ENCODE assay signal across 8 mouse cellular contexts in the genomic region with DNA sequence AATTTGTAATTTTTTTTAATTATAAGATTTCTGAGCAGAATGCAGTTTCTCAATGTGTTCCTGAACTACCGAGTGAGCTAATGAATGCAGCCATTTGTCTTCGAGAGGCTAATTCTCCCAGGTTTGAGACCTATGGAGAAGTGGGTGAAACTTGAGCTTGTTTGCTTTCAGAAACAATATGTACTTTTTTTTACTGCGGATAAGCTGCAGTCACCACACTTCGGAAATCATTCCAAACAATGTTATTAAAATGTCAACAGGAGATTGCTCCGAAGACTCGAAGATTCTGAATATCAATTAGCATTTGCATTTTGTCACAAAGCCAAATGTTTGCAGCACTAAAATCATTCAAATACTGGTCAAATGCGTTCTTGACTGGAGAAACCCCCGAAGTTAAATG. TPM values are rescaled to one million over a fixed set of nuclear protein-coding genes. Genes with fewer than 3 reads are reported as not detected.
DNase-seq lines count a peak whose midpoint lies in the region; ATAC-seq and TF ChIP-seq lines count a peak whose summit lies in the region.

No protein-coding gene starts in this region.

- no peaks in the 10 kb centered on the region for H3K36me3 ChIP-seq in kidney, embryonic 14.5 days (ENCODE audit: control insufficient read depth, insufficient read depth, low read length)
- H3K36me3 ChIP-seq in embryonic facial prominence, embryonic 14.5 days (ENCODE audit: control insufficient read depth, insufficient read depth, low read length) = no peaks in the 10 kb centered on the region
- no peaks in the 10 kb centered on the region for H3K36me3 ChIP-seq in intestine, embryonic 15.5 days
- no peaks in the 10 kb centered on the region for H3K36me3 ChIP-seq in myocyte (ENCODE audit: control insufficient read depth, insufficient read depth)

- no peak for ATAC-seq in kidney, embryonic 14.5 days (ENCODE audit: low FRiP score, low TSS enrichment)
- no peak for ATAC-seq in embryonic facial prominence, embryonic 14.5 days (ENCODE audit: low read depth)
- ATAC-seq in intestine, embryonic 15.5 days = no peak

- peak overlapping the region; percentile 99; the same call in 1 of the 2 replicates for H3K27ac ChIP-seq in kidney, embryonic 14.5 days (ENCODE audit: low read depth, low read length)
- peak overlapping the region; percentile 100 for H3K27ac ChIP-seq in embryonic facial prominence, embryonic 14.5 days (replicated peaks; ENCODE audit: low read depth, low read length)
- no peak overlapping the region for H3K27ac ChIP-seq in intestine, embryonic 15.5 days

- no peaks in the 10 kb centered on the region for H3K9me3 ChIP-seq in kidney, embryonic 14.5 days (ENCODE audit: control insufficient read depth, low read length)
- no peaks in the 10 kb centered on the region for H3K9me3 ChIP-seq in embryonic facial prominence, embryonic 14.5 days (ENCODE audit: control insufficient read depth, low read length)
- no peaks in the 10 kb centered on the region for H3K9me3 ChIP-seq in intestine, embryonic 15.5 days

- peak overlapping the region; percentile 76 for H3K4me2 ChIP-seq in kidney, embryonic 14.5 days (replicated peaks; ENCODE audit: low read depth, low read length)
- H3K4me2 ChIP-seq in embryonic facial prominence, embryonic 14.5 days (ENCODE audit: low read depth, low read length) = peak overlapping the region; percentile 83
- H3K4me2 ChIP-seq in intestine, embryonic 15.5 days (replicated peaks) = peak overlapping the region; percentile 77
- peak overlapping the region; percentile 62 for H3K4me2 ChIP-seq in myocyte (ENCODE audit: low read depth)

- peak overlapping the region; percentile 97; the same call in 1 of the 2 replicates for H3K9ac ChIP-seq in kidney, embryonic 14.5 days (ENCODE audit: low read depth, low read length)
- H3K9ac ChIP-seq in embryonic facial prominence, embryonic 14.5 days (ENCODE audit: low read depth, low read length) = peak overlapping the region; percentile 99; the same call in 1 of the 2 replicates
- H3K9ac ChIP-seq in intestine, embryonic 15.5 days = no peak overlapping the region

- peaks cover 21% of the 10 kb centered on the region for H3K79me2 ChIP-seq in myocyte (ENCODE audit: control insufficient read depth, insufficient read depth)

- WGBS in kidney, embryonic 14.5 days = 3% methylated on average over 8 of the region's 8 CpGs
- 4% methylated on average over 8 of the region's 8 CpGs for WGBS in embryonic facial prominence, embryonic 14.5 days
- WGBS in intestine, embryonic 15.5 days = 9% methylated on average over 8 of the region's 8 CpGs

- peaks cover 4% of the 10 kb centered on the region; the same call in 1 of the 2 replicates for H3K4me1 ChIP-seq in kidney, embryonic 14.5 days (ENCODE audit: control insufficient read depth, insufficient read depth, low read length)
- peaks cover 17% of the 10 kb centered on the region for H3K4me1 ChIP-seq in embryonic facial prominence, embryonic 14.5 days (ENCODE audit: control insufficient read depth, insufficient read depth, low read length)
- peaks cover 4% of the 10 kb centered on the region; the same call in 1 of the 2 replicates for H3K4me1 ChIP-seq in intestine, embryonic 15.5 days (replicated peaks)

- no peak overlapping the region for H3ac ChIP-seq in myocyte (ENCODE audit: control insufficient read depth, insufficient read length)

- no peaks in the 10 kb centered on the region for H3K27me3 ChIP-seq in kidney, embryonic 14.5 days (ENCODE audit: control insufficient read depth, insufficient read depth, low read length)
- no peaks in the 10 kb centered on the region for H3K27me3 ChIP-seq in embryonic facial prominence, embryonic 14.5 days (replicated peaks; ENCODE audit: control insufficient read depth, insufficient read depth, low read length)
- H3K27me3 ChIP-seq in intestine, embryonic 15.5 days (replicated peaks) = no peaks in the 10 kb centered on the region
- no peaks in the 10 kb centered on the region for H3K27me3 ChIP-seq in myocyte (ENCODE audit: control insufficient read depth, insufficient read depth, insufficient read length)

- no peak for DNase-seq in kidney, postnatal 14 days
- DNase-seq in embryonic facial prominence, embryonic 14.5 days (ENCODE audit: low spot score) = no peak
- DNase-seq in cerebellum, postnatal 14 days = no peak
- no peak for DNase-seq in cerebellum, postnatal 10 days
- DNase-seq in spleen, postnatal 10 days (ENCODE audit: low spot score in 2 of 2) = no peak

- peak overlapping the region; percentile 84 for H3K4me3 ChIP-seq in kidney, embryonic 14.5 days (ENCODE audit: low read length)
- peak overlapping the region; percentile 97 for H3K4me3 ChIP-seq in embryonic facial prominence, embryonic 14.5 days (ENCODE audit: low read depth, low read length)
- H3K4me3 ChIP-seq in intestine, embryonic 15.5 days (replicated peaks) = peak overlapping the region; percentile 79
- H3K4me3 ChIP-seq in myocyte = peak overlapping the region; percentile 85

- no peak for TF ChIP-seq POLR2A in myocyte (IDR thresholded peaks at IDR 0.05; ENCODE audit: insufficient read length, low read depth)

TF ChIP-seq in myocyte, 11 proteins besides CTCF, POLR2A, EP300 and RAD21:
- TF ChIP-seq MYOD1 (IDR thresholded peaks at IDR 0.05; ENCODE audit: control insufficient read depth in 1 of 3, insufficient read length in 2 of 3, low read depth in 2 of 3) = no peak
- TF ChIP-seq USF1 (IDR thresholded peaks at IDR 0.05; ENCODE audit: low read depth) = no peak
- TF ChIP-seq MAX (IDR thresholded peaks at IDR 0.05; ENCODE audit: low read depth) = no peak
- no peak for TF ChIP-seq CEBPB (IDR thresholded peaks at IDR 0.05; ENCODE audit: insufficient read depth, poor library complexity, severe bottlenecking)

RNA-seq across cellular contexts. Expression of gene Adgrl2, which starts 0.7 kb away (rescaled TPM):
- polyA plus RNA-seq in kidney, embryonic 14.5 days (2014; fragmentation: Nextera tagmentation; extraction: Ambion mirVana) = 85.3 and 105 TPM in 2 replicates
- polyA plus RNA-seq in embryonic facial prominence, embryonic 14.5 days (2014; fragmentation: Nextera tagmentation; extraction: Ambion mirVana) = 80.2 and 91.6 TPM in 2 replicates
- 38.6 and 38.9 TPM in 2 replicates for polyA plus RNA-seq in intestine, embryonic 15.5 days (2015; fragmentation: Nextera tagmentation; extraction: Ambion mirVana)
- polyA plus RNA-seq in myocyte (2012; fragmentation: generic; extraction: Trizol) = 11.7 TPM
